Mouse (Mus musculus) liver, adult 2 months (tissue): Measurements from ENCODE around the gene Bach2.

Experiments
- CTCF ChIP-seq: fragments of 200-500 bp; IDR thresholded peaks from 2 replicates; pipeline ENCODE4 v1.5.1; 2011; ENCODE audit warnings: low read depth, low read length, control low read depth
- POLR2A ChIP-seq: fragments of 200-500 bp; IDR thresholded peaks from 2 replicates; pipeline ENCODE4 v1.6.1; 2011; ENCODE audit warnings: low read length, control low read depth; ENCODE audit not compliant: insufficient read depth; ENCODE audit errors: extremely low read depth

DNA sequence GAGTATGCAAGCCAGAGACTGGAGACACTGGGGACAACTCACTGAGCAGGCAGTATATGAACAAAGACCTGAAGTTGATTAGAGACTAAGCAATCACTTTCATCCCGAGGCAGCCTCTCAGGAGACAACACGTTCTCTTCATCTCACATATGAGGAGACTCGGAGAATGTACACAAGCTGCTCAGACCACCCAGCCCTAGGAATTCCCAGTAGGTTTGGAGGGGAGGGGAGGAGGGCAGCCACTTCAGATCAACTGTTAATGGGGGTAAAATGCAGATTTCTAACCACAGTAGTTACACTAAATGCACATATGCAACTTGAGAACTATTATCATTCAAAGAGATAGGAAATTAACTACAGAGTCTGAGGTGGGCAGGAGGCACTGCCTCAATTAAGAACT lies 240.6 kb downstream of the Bach2 start:
- no peak for TF ChIP-seq CTCF
- TF ChIP-seq POLR2A: no peak
